Mouse (Mus musculus) liver, embryonic 15.5 days (tissue): ENCODE data around the gene Gm20696. TPM values are rescaled to one million over a fixed set of nuclear protein-coding genes. Genes with fewer than 3 reads are reported as not detected.

Experiments used
- ATAC-seq: fragments of 200-750 bp; cut with Nextera tagmentation; 2 replicates; pipeline ENCODE4 v1.8.0; 2017; ENCODE audit warnings: moderate number of reproducible peaks, mild to moderate bottlenecking, moderate library complexity; ENCODE audit not compliant: insufficient read depth
- H3K27ac ChIP-seq: fragments of 300-500 bp; sonication (generic); replicated peaks from 2 replicates; pipeline ENCODE4 v1.5.1; 2015; ENCODE audit warnings: mild to moderate bottlenecking, inconsistent platforms
- H3K27me3 ChIP-seq: fragments of 300-500 bp; sonication (generic); 2 replicates; pipeline ENCODE4 v1.6.1; 2015; ENCODE audit warnings: mild to moderate bottlenecking, inconsistent platforms
- H3K36me3 ChIP-seq: fragments of 300-500 bp; sonication (generic); replicated peaks from 2 replicates; pipeline ENCODE4 v1.6.1; 2015; ENCODE audit warnings: moderate library complexity, mild to moderate bottlenecking, inconsistent platforms
- H3K4me1 ChIP-seq: fragments of 300-500 bp; sonication (generic); replicated peaks from 2 replicates; pipeline ENCODE4 v1.6.1; 2015; ENCODE audit warnings: inconsistent platforms
- H3K4me2 ChIP-seq: fragments of 300-500 bp; sonication (generic); 2 replicates; pipeline ENCODE4 v1.6.1; 2015; ENCODE audit warnings: moderate library complexity, mild to moderate bottlenecking, inconsistent platforms
- H3K4me3 ChIP-seq: fragments of 300-500 bp; sonication (generic); replicated peaks from 2 replicates; pipeline ENCODE4 v1.5.1; 2015; ENCODE audit warnings: mild to moderate bottlenecking, inconsistent platforms
- H3K9ac ChIP-seq: fragments of 300-500 bp; sonication (generic); 2 replicates; pipeline ENCODE4 v1.6.1; 2015; ENCODE audit warnings: moderate library complexity, mild to moderate bottlenecking, inconsistent platforms
- H3K9me3 ChIP-seq: fragments of 300-500 bp; sonication (generic); replicated peaks from 2 replicates; pipeline ENCODE4 v1.6.1; 2016; ENCODE audit warnings: inconsistent platforms
- WGBS: fragments of 180-500 bp; shearing (Covaris S2); methylation state at CpG from one replicate; pipeline ENCODE4 v1.1.7; 2015; ENCODE audit warnings: mixed read lengths; ENCODE audit not compliant: insufficient replicate concordance; 5-methylcytosine and 5-hydroxymethylcytosine counted together
- polyA plus RNA-seq: library from polyadenylated mRNA; unstranded; fragments of >200 nt; fragmentation: Nextera tagmentation; extraction: Ambion mirVana; gene quantifications from 2 replicates; pipeline ENCODE4 v1.2.1, GENCODE M21; 2015

Gm20696 gene
- polyA plus RNA-seq, 1 experiment from 2014 or later = 0.75 TPM

- 69% methylated on average over 7 of the region's 7 CpGs for WGBS
- Histone ChIP-seq H3K9me3 (no peaks in the 10 kb centered on the region), H3K9ac (no peak overlapping the region), H3K27ac (no peak overlapping the region), H3K27me3 (no peaks in the 10 kb centered on the region), H3K4me2 (no peak overlapping the region), H3K4me3 (no peak overlapping the region), H3K36me3 (no peaks in the 10 kb centered on the region), H3K4me1 (peaks cover 4% of the 10 kb centered on the region; the same call in 1 of the 2 replicates)
- ATAC-seq = no peak
Observed at GRCm38 (mm10) chr6:99481568-99481967, 185.0 kb downstream of the Gm20696 start.

DNA sequence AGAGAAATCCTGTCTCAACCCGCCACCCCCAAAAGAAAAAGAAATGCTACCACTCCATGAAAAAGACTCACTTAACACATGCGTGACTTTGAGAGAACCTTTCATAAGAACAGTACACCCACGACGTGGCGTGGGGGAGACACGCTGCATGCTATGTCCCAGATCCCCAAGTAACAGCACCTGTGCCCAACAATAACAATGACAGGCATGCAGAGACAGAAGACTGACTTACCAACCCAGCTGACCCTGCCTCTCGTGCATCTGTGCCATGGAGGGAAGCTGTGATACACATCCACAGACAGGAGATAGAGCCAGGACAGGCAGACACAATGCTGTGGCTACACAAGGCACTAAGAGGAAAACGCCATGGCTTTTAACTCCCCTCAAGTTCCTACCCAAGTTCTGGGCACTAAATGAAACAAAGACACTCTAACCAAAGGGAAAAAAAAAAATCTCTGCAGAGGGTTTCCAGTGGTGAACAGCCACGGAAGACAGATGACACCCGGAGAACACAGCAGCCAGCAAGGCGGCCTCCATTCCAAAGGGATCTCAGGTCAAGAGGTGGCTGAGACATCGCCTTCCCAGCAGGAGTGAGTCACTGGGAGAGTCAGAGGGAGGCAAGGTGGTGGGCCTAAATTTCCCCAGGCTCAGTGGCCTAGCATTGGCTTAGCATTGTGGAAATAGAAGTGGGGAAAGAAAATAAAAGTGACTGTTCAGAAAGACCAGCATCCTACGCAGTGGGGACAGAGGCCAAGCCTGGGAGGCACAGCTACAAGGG is 187.5 kb downstream of the Gm20696 start:
- Histone ChIP-seq H3K9me3 (no peaks in the 10 kb centered on the region), H3K27ac (no peak overlapping the region), H3K36me3 (no peaks in the 10 kb centered on the region), H3K4me2 (no peak overlapping the region), H3K27me3 (no peaks in the 10 kb centered on the region), H3K9ac (no peak overlapping the region), H3K4me3 (no peak overlapping the region), H3K4me1 (no peaks in the 10 kb centered on the region; the same call in 1 of the 2 replicates)
- ATAC-seq = no peak
- 75% methylated on average over 13 of the region's 13 CpGs for WGBS

- no peak for ATAC-seq
- Histone ChIP-seq H3K27me3 (no peaks in the 10 kb centered on the region), H3K9me3 (no peaks in the 10 kb centered on the region), H3K4me1 (0 out of 2 replicates have a peak, but pooled peaks cover under 1% of the 10 kb centered on the region), H3K27ac (no peak overlapping the region), H3K4me3 (no peak overlapping the region), H3K36me3 (no peaks in the 10 kb centered on the region), H3K4me2 (no peak overlapping the region), H3K9ac (no peak overlapping the region)
- 68% methylated on average over 9 of the region's 9 CpGs for WGBS
Observed at GRCm38 (mm10) chr6:99475040-99475439, 191.6 kb downstream of the Gm20696 start.

GRCm38 (mm10) chr6:99470906-99471305 is 195.7 kb downstream of the Gm20696 start:
- WGBS = 60% methylated on average over 5 of the region's 5 CpGs
- Histone ChIP-seq H3K27me3 (no peaks in the 10 kb centered on the region), H3K27ac (no peak overlapping the region), H3K9ac (no peak overlapping the region), H3K4me2 (no peak overlapping the region), H3K9me3 (no peaks in the 10 kb centered on the region), H3K36me3 (no peaks in the 10 kb centered on the region), H3K4me1 (0 out of 2 replicates have a peak, but pooled peaks cover 8% of the 10 kb centered on the region), H3K4me3 (no peak overlapping the region)
- ATAC-seq = no peak

DNA sequence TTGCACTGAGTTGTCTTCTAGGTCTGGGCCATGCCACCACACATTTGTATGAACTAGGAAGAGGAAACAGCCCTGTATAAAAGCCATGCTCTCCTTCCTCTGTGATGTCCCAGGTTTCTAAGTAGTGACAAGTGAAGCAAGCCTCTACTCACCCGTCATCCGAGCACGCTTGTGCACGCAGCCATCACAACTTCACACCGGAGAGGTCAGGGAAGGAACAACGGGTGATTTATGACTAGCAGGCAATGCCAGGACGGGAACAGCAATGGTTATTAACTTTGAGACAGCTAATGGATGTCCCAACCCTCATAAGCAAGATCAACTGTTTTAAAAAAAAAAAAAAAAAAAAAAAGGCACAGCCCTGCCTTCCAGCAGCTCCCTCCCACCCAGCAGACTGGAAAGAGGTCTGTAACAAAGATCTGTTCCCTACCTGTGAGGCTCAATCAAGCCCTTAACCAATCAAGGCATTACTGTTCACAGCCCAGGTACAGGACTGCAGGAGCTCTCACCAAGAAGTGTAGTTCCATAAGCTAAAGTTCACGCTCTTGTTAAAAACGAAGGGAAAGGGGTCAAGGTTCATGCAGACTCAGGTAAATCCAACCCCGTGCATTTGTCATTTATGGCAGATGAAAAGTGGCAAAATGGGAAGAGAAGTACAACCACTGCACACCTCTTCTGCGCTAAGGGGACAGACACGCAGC is 197.3 kb downstream of the Gm20696 start:
- 78% methylated on average over 12 of the region's 12 CpGs for WGBS
- no peak for ATAC-seq
- H3K27ac ChIP-seq = no peak overlapping the region

GRCm38 (mm10) chr6:99467831-99468230 is 198.8 kb downstream of the Gm20696 start:
- 0 out of 2 replicates have a peak, but pooled peaks cover 8% of the 10 kb centered on the region for H3K4me1 ChIP-seq
- H3K4me3 ChIP-seq = no peak overlapping the region
- no peak overlapping the region for H3K27ac ChIP-seq
- no peak overlapping the region for H3K9ac ChIP-seq
- H3K27me3 ChIP-seq = no peaks in the 10 kb centered on the region
- no peak overlapping the region for H3K4me2 ChIP-seq
- 48% methylated on average over 3 of the region's 3 CpGs for whole genome bisulfite sequencing
- no peaks in the 10 kb centered on the region for H3K9me3 ChIP-seq
- H3K36me3 ChIP-seq = no peaks in the 10 kb centered on the region
- ATAC-seq = no peak

More for the DNA sequence above, 197.3 kb downstream of the Gm20696 start:
- no peaks in the 10 kb centered on the region for H3K9me3 ChIP-seq
- 0 out of 2 replicates have a peak, but pooled peaks cover 8% of the 10 kb centered on the region for H3K4me1 ChIP-seq
- H3K27me3 ChIP-seq = no peaks in the 10 kb centered on the region
- H3K4me3 ChIP-seq = no peak overlapping the region
- H3K36me3 ChIP-seq = no peaks in the 10 kb centered on the region
- H3K9ac ChIP-seq = no peak overlapping the region
- H3K4me2 ChIP-seq = no peak overlapping the region

GRCm38 (mm10) chr6:99467109-99467508 is 199.5 kb downstream of the Gm20696 start:
- no peaks in the 10 kb centered on the region for H3K9me3 ChIP-seq
- no peaks in the 10 kb centered on the region for H3K36me3 ChIP-seq
- H3K27ac ChIP-seq = no peak overlapping the region
- H3K27me3 ChIP-seq = no peaks in the 10 kb centered on the region
- H3K9ac ChIP-seq = no peak overlapping the region
- 0 out of 2 replicates have a peak, but pooled peaks cover 8% of the 10 kb centered on the region for H3K4me1 ChIP-seq
- WGBS = 63% methylated on average over 8 of the region's 8 CpGs
- no peak for ATAC-seq
- H3K4me2 ChIP-seq = no peak overlapping the region
- H3K4me3 ChIP-seq = no peak overlapping the region

- H3K4me3 ChIP-seq = no peak overlapping the region
- no peaks in the 10 kb centered on the region for H3K27me3 ChIP-seq
- ATAC-seq = no peak
- no peak overlapping the region for H3K4me2 ChIP-seq
- no peak overlapping the region for H3K9ac ChIP-seq
- H3K36me3 ChIP-seq = no peaks in the 10 kb centered on the region
- 0 out of 2 replicates have a peak, but pooled peaks cover 8% of the 10 kb centered on the region for H3K4me1 ChIP-seq
- no peaks in the 10 kb centered on the region for H3K9me3 ChIP-seq
- 76% methylated on average over 8 of the region's 8 CpGs for WGBS
- no peak overlapping the region for H3K27ac ChIP-seq
Observed at GRCm38 (mm10) chr6:99466354-99466753, 200.2 kb downstream of the Gm20696 start.

GRCm38 (mm10) chr6:99464449-99464848 is 202.1 kb downstream of the Gm20696 start:
- Histone ChIP-seq H3K27ac (no peak overlapping the region), H3K27me3 (no peaks in the 10 kb centered on the region), H3K4me1 (0 out of 2 replicates have a peak, but pooled peaks cover 1% of the 10 kb centered on the region), H3K4me2 (no peak overlapping the region), H3K36me3 (no peaks in the 10 kb centered on the region), H3K9me3 (no peaks in the 10 kb centered on the region), H3K9ac (no peak overlapping the region), H3K4me3 (no peak overlapping the region)
- WGBS = 77% methylated on average over 4 of the region's 4 CpGs
- ATAC-seq = no peak

- ATAC-seq = no peak
- Histone ChIP-seq H3K4me1 (no peaks in the 10 kb centered on the region), H3K9ac (no peak overlapping the region), H3K36me3 (no peaks in the 10 kb centered on the region), H3K4me2 (no peak overlapping the region), H3K4me3 (no peak overlapping the region), H3K27ac (no peak overlapping the region), H3K9me3 (no peaks in the 10 kb centered on the region), H3K27me3 (no peaks in the 10 kb centered on the region)
- 66% methylated on average over 7 of the region's 7 CpGs for WGBS
Observed at GRCm38 (mm10) chr6:99463906-99464305, 202.7 kb downstream of the Gm20696 start.

GRCm38 (mm10) chr6:99458775-99459174 is 207.8 kb downstream of the Gm20696 start:
- Histone ChIP-seq H3K36me3 (no peaks in the 10 kb centered on the region; the same call in 1 of the 2 replicates), H3K9ac (no peak overlapping the region), H3K4me1 (peaks cover under 1% of the 10 kb centered on the region), H3K4me3 (no peak overlapping the region), H3K27ac (no peak overlapping the region), H3K27me3 (no peaks in the 10 kb centered on the region), H3K4me2 (no peak overlapping the region), H3K9me3 (no peaks in the 10 kb centered on the region)
- ATAC-seq = no peak
- WGBS = 52% methylated on average over 4 of the region's 4 CpGs
